Comparison of ENCODE assay signal across 20 mouse cellular contexts in the genomic region with DNA sequence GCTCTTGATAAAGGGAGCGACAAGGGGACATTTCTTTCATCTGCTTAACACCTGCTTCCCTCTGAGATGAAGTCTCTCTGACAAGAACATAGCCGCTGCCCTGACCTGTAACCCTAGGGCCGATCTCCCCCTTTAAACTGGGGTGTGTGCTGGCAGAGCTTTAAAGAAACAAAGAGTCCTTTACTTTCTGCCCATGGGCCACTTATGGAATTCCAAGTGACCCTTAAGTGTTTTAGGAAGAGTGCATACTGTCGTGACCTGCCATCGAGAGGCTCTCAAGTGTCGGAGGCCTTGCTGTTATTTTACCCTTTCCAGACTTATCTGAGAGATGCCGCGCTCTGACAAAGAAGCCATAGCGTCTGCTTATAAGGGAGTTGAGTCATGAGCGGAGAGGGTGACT. TPM values are rescaled to one million over a fixed set of nuclear protein-coding genes. Genes with fewer than 3 reads are reported as not detected.
DNase-seq lines count a peak whose midpoint lies in the region; ATAC-seq and TF ChIP-seq lines count a peak whose summit lies in the region.
"Had no signal": no experiment of that assay in that cellular context is flagged by ENCODE, and none has a peak within 500 bp of the region (broad histone marks: within the 10 kb centered on the region; RNA-seq: fewer than 3 reads in every experiment).

No protein-coding gene starts in this region.

- peaks cover 34% of the 10 kb centered on the region for H3K4me1 ChIP-seq in cerebellum, adult 2 months (ENCODE audit: control insufficient read depth, insufficient read depth, low read length)
- no peaks in the 10 kb centered on the region for H3K4me1 ChIP-seq in lung, adult 2 months (ENCODE audit: control insufficient read depth, insufficient read depth, low read length)
- peaks cover 8% of the 10 kb centered on the region; the same call in 1 of the 2 replicates for H3K4me1 ChIP-seq in lung, postnatal 0 days (ENCODE audit: insufficient read depth, low read depth, low read length)
- H3K4me1 ChIP-seq in neural tube, embryonic 15.5 days = peaks cover 16% of the 10 kb centered on the region

- no peaks in the 10 kb centered on the region for H3K9me3 ChIP-seq in lung, postnatal 0 days (ENCODE audit: low read length)
- H3K9me3 ChIP-seq in neural tube, embryonic 15.5 days (replicated peaks) = no peaks in the 10 kb centered on the region
- H3K9me3 ChIP-seq: embryonic facial prominence, embryonic 12.5 days; forebrain, embryonic 15.5 days had no signal

- no peak for DNase-seq in cerebellum, adult 2 months
- DNase-seq in cerebellum, postnatal 14 days = no peak
- peak; percentile 36 for DNase-seq in lung, adult 2 months
- peak; percentile 79 for DNase-seq in lung, postnatal 0 days (ENCODE audit: low spot score)
- peak; percentile 23 to 52 for DNase-seq in lung, postnatal 4 days
- DNase-seq in gastrocnemius, postnatal 10 days = no peak
- DNase-seq: adrenal gland, adult 8-10 months; adrenal gland, postnatal 36 days; B cell, adult 2 months; cerebellum, adult 8-10 months; cerebellum, postnatal 25 days; heart, adult 2 months; heart, postnatal 36 days had no signal

- H3K9ac ChIP-seq in lung, postnatal 0 days (replicated peaks; ENCODE audit: low read depth) = no peak overlapping the region
- no peak overlapping the region for H3K9ac ChIP-seq in neural tube, embryonic 15.5 days (replicated peaks)
- H3K9ac ChIP-seq: embryonic facial prominence, embryonic 12.5 days; forebrain, embryonic 15.5 days; heart, embryonic 12.5 days had no signal

- H3K36me3 ChIP-seq in lung, postnatal 0 days (ENCODE audit: insufficient read depth, low read length) = no peaks in the 10 kb centered on the region
- no peaks in the 10 kb centered on the region for H3K36me3 ChIP-seq in neural tube, embryonic 15.5 days
- H3K36me3 ChIP-seq: embryonic facial prominence, embryonic 12.5 days; forebrain, embryonic 15.5 days; G1E; heart, embryonic 12.5 days had no signal

- peak; percentile 78 for ATAC-seq in lung, postnatal 0 days
- ATAC-seq in neural tube, embryonic 15.5 days (ENCODE audit: low FRiP score) = no peak
- ATAC-seq: CD4-positive, CD25-positive, alpha-beta regulatory T cell, adult 4 months; forebrain, embryonic 15.5 days; hindbrain, postnatal 0 days had no signal

- no peak for TF ChIP-seq POLR2A in cerebellum, adult 2 months (IDR thresholded peaks at IDR 0.05; ENCODE audit: borderline replicate concordance, insufficient read depth, low read length)
- no peak for TF ChIP-seq POLR2A in lung, adult 2 months (IDR thresholded peaks at IDR 0.05; ENCODE audit: borderline replicate concordance, extremely low read depth, low read depth, low read length)

- H3K27ac ChIP-seq in cerebellum, adult 2 months (ENCODE audit: insufficient read depth, low read length) = peak overlapping the region; percentile 52; the same call in 1 of the 2 replicates
- H3K27ac ChIP-seq in lung, postnatal 0 days (ENCODE audit: low read length) = no peak overlapping the region
- no peak overlapping the region for H3K27ac ChIP-seq in neural tube, embryonic 15.5 days (replicated peaks)
- H3K27ac ChIP-seq: embryonic facial prominence, embryonic 12.5 days; heart, adult 2 months; hindbrain, postnatal 0 days had no signal

- TF ChIP-seq EP300 in lung, postnatal 0 days (IDR thresholded peaks at IDR 0.05) = peak; percentile 85

- 0 out of 2 replicates have a peak overlapping the region, but pooled peaks have one; percentile 2 for H3K4me2 ChIP-seq in lung, postnatal 0 days (replicated peaks; ENCODE audit: low read depth, low read length)
- H3K4me2 ChIP-seq in neural tube, embryonic 15.5 days = no peak overlapping the region
- H3K4me2 ChIP-seq: embryonic facial prominence, embryonic 12.5 days; forebrain, embryonic 15.5 days; heart, embryonic 12.5 days had no signal

- WGBS in cerebellum, adult 2 months = 87% methylated on average over 10 of the region's 10 CpGs
- WGBS in lung, adult 2 months = 67% methylated on average over 10 of the region's 10 CpGs
- 51% methylated on average over 10 of the region's 10 CpGs for WGBS in lung, postnatal 0 days
- 88% methylated on average over 10 of the region's 10 CpGs for WGBS in neural tube, embryonic 15.5 days

- H3K4me3 ChIP-seq in cerebellum, adult 2 months (replicated peaks; ENCODE audit: insufficient read depth, low read depth, low read length) = no peak overlapping the region
- H3K4me3 ChIP-seq in lung, adult 2 months (replicated peaks; ENCODE audit: extremely low read depth, low read depth, low read length) = no peak overlapping the region
- H3K4me3 ChIP-seq in lung, postnatal 0 days (ENCODE audit: low read depth, low read length) = no peak overlapping the region
- H3K4me3 ChIP-seq in neural tube, embryonic 15.5 days (replicated peaks) = no peak overlapping the region
- H3K4me3 ChIP-seq: embryonic facial prominence, embryonic 12.5 days; forebrain, embryonic 15.5 days; heart, adult 2 months; heart, embryonic 12.5 days had no signal

- no peak for TF ChIP-seq CTCF in cerebellum, adult 2 months (IDR thresholded peaks at IDR 0.05; ENCODE audit: borderline replicate concordance, insufficient read depth, low read depth, low read length)
- no peak for TF ChIP-seq CTCF in lung, adult 2 months (IDR thresholded peaks at IDR 0.05; ENCODE audit: insufficient read depth, low read length)
- no peak for TF ChIP-seq CTCF in lung, postnatal 0 days (IDR thresholded peaks at IDR 0.05)

- no peaks in the 10 kb centered on the region for H3K27me3 ChIP-seq in cerebellum, adult 2 months (ENCODE audit: control insufficient read depth, insufficient read depth, low read length)
- no peaks in the 10 kb centered on the region for H3K27me3 ChIP-seq in lung, postnatal 0 days (replicated peaks; ENCODE audit: insufficient read depth, low read length)
- H3K27me3 ChIP-seq in neural tube, embryonic 15.5 days (replicated peaks) = no peaks in the 10 kb centered on the region
- H3K27me3 ChIP-seq: embryonic facial prominence, embryonic 12.5 days; forebrain, embryonic 15.5 days; heart, embryonic 12.5 days had no signal

RNA-seq across cellular contexts. Expression of gene Tmem178, which starts 35.7 kb away (rescaled TPM):
- polyA plus RNA-seq in cerebellum, adult 2 months (2012; rRNA removed) = 128 and 146 TPM in 2 replicates
- polyA plus RNA-seq in lung, adult 2 months (2012; rRNA removed) = 18.5 and 20.7 TPM in 2 replicates
- polyA plus RNA-seq in lung, postnatal 0 days (2015; fragmentation: Nextera tagmentation; extraction: Ambion mirVana) = 21.6 and 23.1 TPM in 2 replicates
- 27.7 and 37.0 TPM in 2 replicates for polyA plus RNA-seq in neural tube, embryonic 15.5 days (2015; fragmentation: Nextera tagmentation; extraction: Ambion mirVana)
- total RNA-seq in gastrocnemius, postnatal 10 days (2021) = 1 to 10 TPM; 1.6 to 1.7 TPM
- total RNA-seq: G1E had no signal
- polyA plus RNA-seq: CD4-positive, CD25-positive, alpha-beta regulatory T cell, adult 4 months; G1E had no signal

Comparison
In these comparisons a context has a peak if more than half of its experiments do, and no peak if none do; other contexts are left out.
1. DNase-seq: peak in lung, adult 2 months (single experiment), lung, postnatal 0 days (single experiment) and lung, postnatal 4 days (2 of 2); none in cerebellum, adult 2 months (0 of 2), cerebellum, postnatal 14 days (0 of 2) and gastrocnemius, postnatal 10 days (single experiment).